Mouse (Mus musculus): ENCODE results near the gene Troap. TPM values are rescaled to one million over a fixed set of nuclear protein-coding genes. Genes with fewer than 3 reads are reported as not detected.
A peak's percentile ranks its signal among the peaks of the same experiment; 100 is the strongest.

Gene Troap
- total RNA-seq (2021), result under 1 TPM; 0.36 to 0.64 TPM
- long read RNA-seq, experiment 1, result 0 reads
- long read RNA-seq, experiment 2, result 0 reads

DNA sequence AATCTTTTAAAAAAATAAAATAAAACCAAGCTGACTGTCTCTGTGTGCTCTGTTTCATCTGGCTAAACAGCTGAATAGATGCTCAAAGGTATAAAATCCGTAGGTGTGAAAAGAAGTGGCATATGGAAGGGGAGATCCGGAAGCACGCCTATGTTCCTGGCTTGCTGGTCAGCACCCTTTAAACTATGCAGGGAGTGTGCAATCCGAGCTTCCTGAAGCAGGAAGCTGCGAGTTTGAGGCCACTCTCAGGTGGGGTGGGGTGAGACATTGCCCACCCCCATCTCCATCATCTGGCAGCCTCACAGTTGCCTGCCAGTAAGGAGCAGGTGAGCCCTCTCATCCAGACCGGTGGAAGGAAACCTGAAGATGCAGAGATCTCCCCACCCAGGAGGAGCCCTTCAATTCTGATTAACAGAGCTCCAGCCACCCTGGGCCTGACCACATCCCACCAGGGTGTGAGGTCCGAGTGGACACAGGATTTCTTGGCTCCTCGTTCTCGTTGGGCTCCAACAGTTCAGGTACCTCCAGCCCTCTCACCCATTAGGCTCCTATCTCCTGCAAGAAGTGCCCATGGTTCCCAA, at the start of gene Troap:
Gene Troap, plus strand, starts transcription at position 557 of the 581 bp plus-strand sequence.
- peak within 1 kb of the TSS; percentile 75 for H3K4me3 ChIP-seq
- DNase-seq (ENCODE audit: low spot score in 2 of 2), result no peak
- H3K27ac ChIP-seq, result peak within 1 kb of the TSS; percentile 99
- no peak for TF ChIP-seq CTCF (conservative IDR thresholded peaks at IDR 0.05)

DNA sequence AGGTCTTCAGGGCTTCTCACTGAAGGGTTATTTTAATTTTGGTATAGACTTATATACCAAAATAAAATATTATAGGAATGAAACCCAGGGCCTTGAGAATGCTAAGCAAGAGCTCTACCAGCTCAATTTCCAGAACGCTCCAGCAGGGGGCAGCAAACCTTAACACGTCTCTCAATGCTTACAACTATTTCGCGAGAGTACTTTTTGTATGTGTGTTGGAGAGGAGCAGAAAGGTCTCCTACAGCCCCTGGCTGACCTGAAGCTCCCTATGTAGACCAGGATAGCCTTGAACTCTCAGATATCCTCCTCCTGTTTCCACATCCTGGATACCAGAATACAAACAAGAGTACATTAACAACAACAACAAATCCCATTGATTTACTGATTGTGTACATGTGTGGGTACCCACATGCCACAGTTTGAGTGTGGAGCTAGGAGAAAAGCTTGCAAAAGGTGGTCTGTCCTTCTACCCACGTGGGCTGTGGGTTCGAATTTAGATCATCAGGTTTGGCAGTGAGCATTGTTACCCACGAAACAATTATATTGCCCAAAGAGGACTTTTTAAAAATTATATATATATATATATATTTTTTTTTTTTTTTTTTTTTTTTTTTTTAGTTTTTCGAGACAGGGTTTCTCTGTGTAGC, 49.6 kb upstream of the Troap start:
- Histone ChIP-seq H3K4me3 (no peak overlapping the region), H3K27ac (no peak overlapping the region)
- TF ChIP-seq CTCF (conservative IDR thresholded peaks at IDR 0.05), result peak; percentile 95
- DNase-seq (ENCODE audit: low spot score in 2 of 2), result peak; percentile 49 to 83

DNA sequence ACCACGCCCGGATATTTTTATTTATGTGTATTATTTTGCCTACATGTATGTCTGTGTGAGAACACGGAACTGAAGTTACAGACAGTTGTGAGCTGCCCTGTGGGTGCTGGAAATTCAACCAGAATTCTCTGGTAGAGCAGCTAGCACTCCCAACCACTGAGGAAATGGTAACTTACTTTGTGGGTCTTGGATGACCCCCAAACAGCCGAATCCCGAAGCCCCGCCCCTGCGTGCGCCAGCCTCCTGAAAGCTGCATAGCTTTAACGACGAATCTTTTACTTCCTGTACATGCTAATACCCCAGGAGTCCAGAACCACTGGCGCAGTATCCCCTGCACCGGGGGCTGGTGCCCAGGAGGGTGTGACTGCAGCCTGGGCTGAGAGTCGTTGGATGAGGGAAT, 49.0 kb upstream of the Troap start:
- no peak for DNase-seq (ENCODE audit: low spot score in 2 of 2)
- no peak for TF ChIP-seq CTCF (conservative IDR thresholded peaks at IDR 0.05)
- Histone ChIP-seq H3K4me3 (no peak overlapping the region), H3K27ac (no peak overlapping the region)

DNA sequence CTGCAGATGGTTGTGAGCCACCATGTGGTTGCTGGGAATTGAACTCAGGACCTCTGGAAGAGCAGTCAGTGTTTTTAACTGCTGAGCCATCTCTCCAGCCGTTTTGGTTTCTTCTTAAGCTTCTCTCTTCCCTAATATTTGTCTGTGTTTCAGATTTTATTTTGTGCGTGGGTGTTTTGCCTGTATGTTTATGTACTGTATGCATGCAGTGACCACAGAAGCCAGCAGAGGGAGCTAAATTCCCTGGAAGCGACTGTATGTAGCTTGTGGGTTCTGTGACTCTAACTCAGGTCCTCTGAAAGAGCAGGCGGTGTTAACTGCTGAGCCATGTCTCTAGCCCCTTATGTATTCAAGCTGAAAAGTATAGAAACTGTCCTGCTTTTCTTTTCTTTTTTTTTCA, 48.1 kb upstream of the Troap start:
- no peak overlapping the region for H3K4me3 ChIP-seq
- peak; percentile 72 for TF ChIP-seq CTCF (conservative IDR thresholded peaks at IDR 0.05)
- DNase-seq (ENCODE audit: low spot score in 2 of 2), result no peak
- H3K27ac ChIP-seq, result no peak overlapping the region

DNA sequence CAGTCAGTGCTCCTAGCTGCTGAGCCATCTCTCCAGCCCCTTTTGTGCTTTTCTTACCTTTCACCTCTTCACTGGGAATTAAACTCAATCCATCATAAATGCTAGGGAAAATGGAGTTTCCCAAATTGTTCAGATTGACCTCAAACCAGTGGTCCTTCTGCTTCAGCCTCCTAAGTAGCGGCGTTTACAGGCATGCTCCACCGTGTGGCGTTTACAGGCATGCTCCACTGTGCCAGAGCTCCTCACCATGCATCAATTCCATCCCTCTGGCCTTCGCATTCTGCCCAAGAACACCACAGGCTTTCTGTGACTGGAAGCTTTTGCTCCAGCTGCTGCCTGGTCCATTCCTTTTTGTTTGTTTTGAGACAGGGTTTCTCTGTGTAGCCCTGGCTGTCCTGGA, 47.3 kb upstream of the Troap start:
- TF ChIP-seq CTCF (conservative IDR thresholded peaks at IDR 0.05), result no peak
- DNase-seq (ENCODE audit: low spot score in 2 of 2), result no peak
- Histone ChIP-seq H3K27ac (no peak overlapping the region), H3K4me3 (no peak overlapping the region)

DNA sequence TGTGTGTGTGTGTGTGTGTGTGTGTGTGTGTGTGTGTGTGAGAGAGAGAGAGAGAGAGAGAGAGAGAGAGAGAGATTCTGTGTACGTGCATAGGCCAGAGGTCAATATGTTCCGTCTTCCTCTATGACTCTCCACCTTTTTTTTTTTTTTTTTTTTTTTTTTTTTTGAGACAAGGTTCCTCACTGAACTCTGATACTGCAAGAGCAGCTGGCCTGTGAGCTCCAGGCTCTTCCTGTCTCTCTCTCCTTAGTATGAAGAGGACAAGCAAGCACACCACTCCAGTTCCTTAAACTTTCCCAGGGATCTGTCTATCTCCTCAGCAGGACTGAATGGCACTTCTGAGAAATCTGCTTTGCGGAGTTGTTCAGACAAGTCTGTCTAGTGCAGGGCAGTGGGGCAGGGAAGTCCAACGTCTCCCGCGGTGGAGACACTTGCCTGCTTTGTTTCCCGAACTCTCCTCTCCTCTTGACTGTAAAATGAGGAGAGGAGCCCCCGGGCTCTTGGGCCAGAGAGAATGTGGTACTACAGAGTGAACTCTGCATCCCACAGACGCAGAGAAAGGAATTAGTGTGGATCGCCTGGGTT, 45.4 kb upstream of the Troap start:
- no peak for DNase-seq (ENCODE audit: low spot score in 2 of 2)
- no peak for TF ChIP-seq CTCF (conservative IDR thresholded peaks at IDR 0.05)
- no peak overlapping the region for H3K27ac ChIP-seq
- no peak overlapping the region; the same call in 1 of the 2 replicates for H3K4me3 ChIP-seq

DNA sequence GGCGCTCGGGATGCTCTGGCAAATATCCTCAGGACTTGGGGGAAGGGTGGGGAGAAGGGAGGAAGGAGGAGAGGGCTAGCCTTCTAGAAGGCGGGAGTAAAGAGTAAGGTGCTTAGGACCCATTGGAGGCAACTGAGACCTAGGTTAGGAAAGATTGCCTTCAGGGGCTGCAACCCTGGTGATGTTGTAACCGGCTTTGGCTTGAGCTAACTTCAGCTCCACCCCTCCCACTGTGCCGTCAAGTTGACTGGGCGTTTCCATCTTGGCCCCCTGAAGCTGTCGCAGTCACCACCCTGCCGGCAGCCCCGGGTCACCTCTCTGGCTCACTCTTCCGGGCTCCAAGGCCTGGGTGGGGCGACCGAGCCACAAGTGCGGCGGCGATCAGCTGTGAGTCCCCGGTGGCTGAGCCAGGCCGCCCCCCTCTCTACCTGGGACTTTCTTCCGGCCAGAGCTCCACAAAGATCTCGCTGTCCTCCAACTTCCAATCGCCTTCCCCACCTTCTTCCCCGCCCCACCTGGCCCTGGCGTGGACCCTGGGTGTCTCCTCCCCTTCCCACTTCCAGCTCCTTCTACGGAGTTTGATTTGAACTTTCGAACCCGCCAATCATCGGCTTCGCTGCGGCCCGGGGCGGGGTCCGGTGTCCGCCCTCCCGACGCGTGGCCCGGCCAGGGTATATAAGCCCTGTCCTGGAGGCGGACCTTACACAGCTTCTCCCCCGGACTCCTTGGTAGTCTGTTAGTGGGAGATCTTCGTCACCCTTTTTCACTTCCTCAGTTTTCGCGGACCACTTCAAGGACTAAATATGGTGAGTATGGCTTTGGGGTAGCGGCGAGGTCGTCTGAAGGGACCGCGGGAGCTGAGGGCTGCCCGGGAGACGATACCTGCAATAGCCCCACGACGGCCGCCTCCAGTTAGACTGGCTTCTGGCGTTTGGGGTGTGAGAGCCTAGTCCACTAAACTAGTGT, 44.5 kb upstream of the Troap start, which contains the start of gene Tuba1c:
Gene Tuba1c, plus strand, starts transcription at position 273 of the 966 bp plus-strand sequence.
- TF ChIP-seq CTCF (conservative IDR thresholded peaks at IDR 0.05), result no peak
- DNase-seq (ENCODE audit: low spot score in 2 of 2), result peak in 1 of 2 experiments; percentile 4
- no peak within 1 kb of the TSS for H3K27ac ChIP-seq
- H3K4me3 ChIP-seq, result peak within 1 kb of the TSS; percentile 45

DNA sequence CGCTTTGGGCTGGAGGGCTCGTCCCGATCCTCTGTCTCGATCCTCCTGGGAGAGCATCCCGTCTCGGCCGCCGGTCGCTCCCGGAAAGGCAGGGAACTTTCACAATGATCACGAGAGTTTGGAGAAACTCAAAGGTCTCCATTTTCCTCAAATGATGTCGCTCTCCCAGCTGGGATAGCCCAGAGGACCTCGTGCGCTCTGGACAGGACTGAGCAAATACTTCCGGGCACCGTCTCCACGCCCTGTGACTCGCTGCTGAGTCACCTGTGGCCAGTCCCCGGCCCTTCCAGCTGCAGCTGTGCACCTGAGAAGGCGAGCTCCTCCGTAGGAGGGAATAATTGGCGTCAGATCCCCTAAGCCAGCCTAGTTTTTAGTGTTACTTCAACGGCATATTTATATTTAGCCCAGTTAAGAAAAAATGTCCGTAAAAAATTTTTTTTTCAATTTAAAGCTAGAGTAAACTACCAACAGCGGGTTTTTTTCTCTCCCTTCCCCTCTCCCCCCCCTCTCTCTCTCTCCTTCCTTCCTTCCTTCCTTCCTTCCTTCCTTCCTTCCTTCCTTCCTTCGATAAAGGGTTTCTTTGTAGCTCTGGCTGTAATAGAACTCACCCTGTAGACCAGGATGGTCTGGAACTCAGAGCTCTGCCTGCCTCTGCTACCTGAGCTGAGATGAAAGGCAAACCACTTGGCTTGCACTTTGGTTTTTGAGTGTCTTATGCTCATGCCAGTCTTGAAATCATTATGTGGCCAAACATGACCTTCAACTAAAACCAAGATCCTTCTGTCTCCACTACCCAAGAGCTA, 43.6 kb upstream of the Troap start:
- H3K27ac ChIP-seq, result no peak overlapping the region
- no peak for TF ChIP-seq CTCF (conservative IDR thresholded peaks at IDR 0.05)
- H3K4me3 ChIP-seq, result peak overlapping the region; percentile 45
- DNase-seq (ENCODE audit: low spot score in 2 of 2), result no peak

DNA sequence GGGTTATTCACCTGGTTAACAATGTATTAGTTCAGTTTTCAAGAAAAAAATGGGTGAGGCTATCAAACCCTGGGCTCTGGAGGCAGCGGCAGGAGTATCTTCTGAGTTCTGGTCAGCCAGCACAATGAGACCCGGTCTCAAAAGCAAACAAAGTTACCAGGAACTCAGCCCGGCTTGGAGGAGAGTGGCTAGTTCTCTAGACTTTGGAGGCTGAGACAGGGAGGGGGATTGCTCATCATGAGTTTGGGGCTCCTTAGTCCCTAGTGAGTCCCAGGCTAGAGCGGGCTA, 43.0 kb upstream of the Troap start:
- H3K4me3 ChIP-seq, result no peak overlapping the region
- TF ChIP-seq CTCF (conservative IDR thresholded peaks at IDR 0.05), result no peak
- no peak for DNase-seq (ENCODE audit: low spot score in 2 of 2)
- no peak overlapping the region for H3K27ac ChIP-seq

DNA sequence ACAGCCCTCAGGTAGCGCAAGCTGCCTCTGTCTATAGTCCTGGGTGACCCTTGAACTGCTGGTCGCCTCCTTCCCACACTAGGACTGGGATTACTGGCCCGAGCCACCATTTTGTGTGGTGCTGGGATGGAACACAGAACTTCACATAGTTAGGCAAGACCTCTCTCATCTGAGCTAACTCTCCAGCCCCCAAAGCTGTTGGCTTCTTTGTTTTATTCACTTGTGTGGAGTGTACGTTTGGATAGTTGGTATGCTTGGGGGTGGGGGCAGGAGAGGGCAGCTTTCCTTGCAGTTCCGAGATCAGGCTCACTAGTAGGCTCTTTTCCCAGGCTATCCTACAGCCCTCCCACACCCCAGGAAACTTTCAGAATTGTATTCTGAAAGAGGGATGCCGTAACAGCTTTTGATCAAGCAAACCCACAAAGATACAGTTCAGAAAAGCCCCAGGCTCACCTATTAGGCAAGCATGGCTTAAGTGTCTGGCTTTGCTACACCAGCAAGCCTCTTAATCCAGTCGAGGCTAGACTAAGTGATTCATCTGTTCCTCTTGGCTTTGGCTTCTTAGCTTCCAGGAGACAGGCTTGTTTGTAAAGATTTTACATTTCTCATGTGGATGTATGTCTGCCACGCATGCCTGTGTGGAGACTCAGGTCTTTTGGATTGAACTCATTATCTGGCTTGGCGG, 42.2 kb upstream of the Troap start:
- H3K27ac ChIP-seq, result no peak overlapping the region
- TF ChIP-seq CTCF (conservative IDR thresholded peaks at IDR 0.05), result no peak
- H3K4me3 ChIP-seq, result no peak overlapping the region
- DNase-seq (ENCODE audit: low spot score in 2 of 2), result no peak

DNA sequence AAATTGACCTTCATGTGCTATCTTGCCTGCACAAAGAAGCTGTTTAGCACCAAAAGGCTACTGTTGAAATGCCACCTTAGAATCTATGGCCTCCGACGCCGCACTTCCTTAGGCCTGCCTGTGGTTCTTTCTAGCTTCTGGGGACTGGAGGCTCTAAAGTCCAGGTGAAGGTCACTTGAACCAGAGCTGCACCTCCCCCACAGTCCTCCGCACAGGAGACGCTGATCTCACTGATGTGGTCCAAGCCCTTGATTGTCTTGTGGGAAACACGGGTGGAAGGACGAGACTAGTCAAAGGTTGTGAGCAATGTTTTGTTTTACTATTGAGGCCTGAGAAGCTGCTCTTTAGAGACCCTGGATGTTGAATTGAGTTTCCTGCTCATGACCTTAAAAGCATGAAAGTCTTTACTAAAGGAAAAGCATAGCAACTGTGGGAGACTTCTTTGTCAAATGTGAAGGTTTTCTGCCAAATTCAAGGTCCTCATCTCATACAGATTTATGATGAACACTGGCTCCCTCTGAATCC, 41.6 kb upstream of the Troap start:
- no peak overlapping the region for H3K4me3 ChIP-seq
- DNase-seq (ENCODE audit: low spot score in 2 of 2), result no peak
- H3K27ac ChIP-seq, result no peak overlapping the region
- TF ChIP-seq CTCF (conservative IDR thresholded peaks at IDR 0.05), result no peak
